Mouse (Mus musculus) CD4-positive, CD25-positive, alpha-beta regulatory T cell, adult 4 months (primary cell): ENCODE data around the gene Pfkm. TPM values are rescaled to one million over a fixed set of nuclear protein-coding genes. Genes with fewer than 3 reads are reported as not detected.

ENCODE experiments used
- ATAC-seq: one replicate; pipeline ENCODE4 v1.8.0; 2017
- polyA plus RNA-seq, 2 experiments: library from polyadenylated mRNA; unstranded; fragments of 100-300 nt; shearing (Covaris generic); gene quantifications; one replicate each; pipeline ENCODE4 v1.2.1; 2017

Gene Pfkm
- 10 to 100 TPM in 1 of 2 experiments, 1 to 10 TPM in 1; 4.8 to 13.4 TPM for polyA plus RNA-seq

- ATAC-seq = no peak
These were observed at the start of gene Pfkm for GRCm38 (mm10) chr15:98092372-98093120. Gene Pfkm, plus strand, starts transcription at chr15:98092589.

- no peak for ATAC-seq
These were observed 48.4 kb upstream of the Pfkm start for GRCm38 (mm10) chr15:98043967-98044366.

GRCm38 (mm10) chr15:98044387-98044786 is 48.0 kb upstream of the Pfkm start:
- no peak for ATAC-seq

GRCm38 (mm10) chr15:98048918-98049700 is 43.3 kb upstream of the Pfkm start:
- no peak for ATAC-seq

GRCm38 (mm10) chr15:98051685-98052084 is 40.7 kb upstream of the Pfkm start:
- ATAC-seq = no peak

GRCm38 (mm10) chr15:98055246-98055645 is 37.1 kb upstream of the Pfkm start:
- no peak for ATAC-seq

GRCm38 (mm10) chr15:98065881-98066280 is 26.5 kb upstream of the Pfkm start:
- ATAC-seq = no peak

- peak; percentile 77 for ATAC-seq
These were observed 25.8 kb upstream of the Pfkm start for GRCm38 (mm10) chr15:98066602-98067001.

GRCm38 (mm10) chr15:98067492-98067891 is 24.9 kb upstream of the Pfkm start:
- ATAC-seq = peak; percentile 64

- no peak for ATAC-seq
These were observed 23.9 kb upstream of the Pfkm start for GRCm38 (mm10) chr15:98068506-98068905.

- ATAC-seq = no peak
These were observed 22.7 kb upstream of the Pfkm start for GRCm38 (mm10) chr15:98069566-98070245.

- no peak for ATAC-seq
These were observed 22.0 kb upstream of the Pfkm start for GRCm38 (mm10) chr15:98070376-98070775.

- no peak for ATAC-seq
These were observed 17.9 kb upstream of the Pfkm start for GRCm38 (mm10) chr15:98074521-98074920.

- no peak for ATAC-seq
These were observed 17.4 kb upstream of the Pfkm start for GRCm38 (mm10) chr15:98075034-98075433.

- no peak for ATAC-seq
These were observed 15.5 kb upstream of the Pfkm start for GRCm38 (mm10) chr15:98076901-98077300.

GRCm38 (mm10) chr15:98088889-98089288 is 3.5 kb upstream of the Pfkm start:
- no peak for ATAC-seq

GRCm38 (mm10) chr15:98089421-98090183 is 2.8 kb upstream of the Pfkm start:
- ATAC-seq = peak; percentile 83

- no peak for ATAC-seq
These were observed 548 bp upstream of the Pfkm start for GRCm38 (mm10) chr15:98091841-98092240.

GRCm38 (mm10) chr15:98093121-98094011 is 977 bp downstream of the Pfkm start, which contains the start of gene Senp1:
Gene Senp1, minus strand, starts transcription at chr15:98093744.
- peak; percentile 69 for ATAC-seq

- ATAC-seq = no peak
These were observed 2.5 kb downstream of the Pfkm start for GRCm38 (mm10) chr15:98094905-98095304.

- ATAC-seq = no peak
These were observed 4.6 kb downstream of the Pfkm start for GRCm38 (mm10) chr15:98096957-98097356.
